Mouse (Mus musculus) embryonic facial prominence, embryonic 15.5 days (tissue): Measurements from ENCODE around the gene Cyb561a3. TPM values are rescaled to one million over a fixed set of nuclear protein-coding genes. Genes with fewer than 3 reads are reported as not detected.

Source experiments
- ATAC-seq: fragments of 200-750 bp; cut with Nextera tagmentation; 2 replicates; pipeline ENCODE4 v1.8.0; 2017; ENCODE audit warnings: low read depth, moderate TSS enrichment; ENCODE audit not compliant: insufficient number of reproducible peaks, low FRiP score, low TSS enrichment
- H3K27ac ChIP-seq: fragments of 300-500 bp; sonication (generic); replicated peaks from 2 replicates; pipeline ENCODE4 v1.5.1; 2015; ENCODE audit warnings: mild to moderate bottlenecking, inconsistent platforms
- H3K27me3 ChIP-seq: fragments of 300-500 bp; sonication (generic); 2 replicates; pipeline ENCODE4 v1.6.1; 2015; ENCODE audit warnings: inconsistent platforms
- H3K36me3 ChIP-seq: fragments of 300-500 bp; sonication (generic); 2 replicates; pipeline ENCODE4 v1.6.1; 2015; ENCODE audit warnings: mild to moderate bottlenecking, inconsistent platforms
- H3K4me1 ChIP-seq: fragments of 300-500 bp; sonication (generic); 2 replicates; pipeline ENCODE4 v1.6.1; 2015; ENCODE audit warnings: inconsistent platforms
- H3K4me2 ChIP-seq: fragments of 300-500 bp; sonication (generic); replicated peaks from 2 replicates; pipeline ENCODE4 v1.6.1; 2015; ENCODE audit warnings: mild to moderate bottlenecking, inconsistent platforms
- H3K4me3 ChIP-seq: fragments of 300-500 bp; sonication (generic); replicated peaks from 2 replicates; pipeline ENCODE4 v1.5.1; 2015; ENCODE audit warnings: mild to moderate bottlenecking, inconsistent platforms
- H3K9ac ChIP-seq: fragments of 300-500 bp; sonication (generic); 2 replicates; pipeline ENCODE4 v1.6.1; 2015; ENCODE audit warnings: inconsistent platforms
- H3K9me3 ChIP-seq: fragments of 300-500 bp; sonication (generic); replicated peaks from 2 replicates; pipeline ENCODE4 v1.6.1; 2016; ENCODE audit warnings: inconsistent platforms
- WGBS: fragments of 180-500 bp; shearing (Covaris S2); methylation state at CpG from one replicate; pipeline ENCODE4 v1.1.7; 2015; 5-methylcytosine and 5-hydroxymethylcytosine counted together
- polyA plus RNA-seq: library from polyadenylated mRNA; unstranded; fragments of >200 nt; fragmentation: Nextera tagmentation; extraction: Ambion mirVana; gene quantifications from 2 replicates; pipeline ENCODE4 v1.2.1, GENCODE M21; 2015

Gene Cyb561a3
- polyA plus RNA-seq, 1 experiment from 2014 or later: 24.5 TPM

DNA sequence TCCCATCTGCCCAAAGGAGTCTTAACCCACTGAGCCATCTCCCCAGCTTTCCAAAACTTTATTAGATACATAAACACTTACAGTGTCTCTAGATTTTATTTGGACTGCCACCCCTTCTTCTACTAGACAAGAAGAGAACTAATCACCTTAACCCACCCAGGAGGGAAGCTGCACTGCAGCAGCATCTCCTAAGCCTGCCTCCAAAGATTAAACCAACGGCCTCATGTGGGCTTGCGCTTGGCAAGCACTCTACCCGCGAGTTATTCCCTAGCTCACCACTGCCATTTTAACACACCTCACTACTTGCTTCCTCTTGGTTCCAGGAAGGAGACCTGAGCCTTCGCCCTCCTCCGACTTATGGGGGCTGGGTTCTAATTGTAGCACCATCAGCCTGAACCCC, 12.7 kb upstream of the Cyb561a3 start:
- no peak for ATAC-seq
- Histone ChIP-seq H3K4me3 (no peak overlapping the region), H3K36me3 (no peaks in the 10 kb centered on the region), H3K27me3 (no peaks in the 10 kb centered on the region), H3K4me2 (no peak overlapping the region), H3K27ac (no peak overlapping the region), H3K4me1 (no peaks in the 10 kb centered on the region), H3K9me3 (no peaks in the 10 kb centered on the region), H3K9ac (no peak overlapping the region)
- WGBS: 82% methylated on average over 6 of the region's 6 CpGs

DNA sequence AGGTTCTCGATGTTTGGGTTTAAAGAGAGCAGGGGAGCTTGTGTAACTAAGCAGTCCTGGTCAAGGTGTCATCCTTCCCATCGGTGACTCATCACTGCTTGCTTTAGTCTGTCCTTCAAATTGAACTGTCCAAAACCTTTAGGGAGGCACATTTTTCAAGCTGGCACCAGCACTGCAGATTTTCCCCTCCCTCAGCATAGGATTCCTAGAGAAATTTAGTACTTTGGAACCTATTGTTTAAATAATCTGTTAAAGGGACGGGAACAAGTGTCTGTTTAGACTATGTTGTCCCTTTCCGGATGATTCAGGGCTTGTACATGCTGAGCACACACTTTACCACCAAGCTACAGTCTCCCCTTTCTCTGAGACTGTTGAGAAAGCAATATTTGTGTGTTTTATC, 11.8 kb upstream of the Cyb561a3 start:
- ATAC-seq: no peak
- Histone ChIP-seq H3K27ac (no peak overlapping the region), H3K4me1 (no peaks in the 10 kb centered on the region), H3K4me2 (no peak overlapping the region), H3K9ac (no peak overlapping the region), H3K36me3 (peaks cover 3% of the 10 kb centered on the region; the same call in 1 of the 2 replicates), H3K9me3 (no peaks in the 10 kb centered on the region), H3K4me3 (no peak overlapping the region), H3K27me3 (no peaks in the 10 kb centered on the region)
- WGBS: 80% methylated on average over 4 of the region's 4 CpGs

DNA sequence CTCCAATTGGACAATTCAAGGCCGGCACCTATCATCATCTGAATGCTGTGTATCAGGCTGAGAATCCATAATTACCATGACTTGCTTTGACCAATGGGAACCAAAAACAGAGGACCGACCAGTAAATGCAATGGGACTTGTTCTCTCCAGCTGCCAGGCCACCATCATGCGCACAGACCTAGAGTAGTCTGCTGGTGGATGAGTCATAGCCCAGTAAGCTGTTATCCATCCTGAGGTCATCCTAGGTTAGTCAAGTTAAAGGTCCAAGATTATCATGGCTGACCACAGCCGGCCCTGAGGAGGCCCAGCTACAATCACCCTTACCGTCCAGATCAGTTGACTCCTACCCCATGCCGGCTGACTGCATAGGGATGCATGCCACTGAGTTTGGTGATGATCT, 7.3 kb upstream of the Cyb561a3 start:
- WGBS: 90% methylated on average over 6 of the region's 6 CpGs
- Histone ChIP-seq H3K4me2 (no peak overlapping the region), H3K27ac (no peak overlapping the region), H3K4me1 (no peaks in the 10 kb centered on the region), H3K9ac (no peak overlapping the region), H3K9me3 (no peaks in the 10 kb centered on the region), H3K4me3 (no peak overlapping the region), H3K36me3 (peaks cover 43% of the 10 kb centered on the region), H3K27me3 (no peaks in the 10 kb centered on the region)
- no peak for ATAC-seq

DNA sequence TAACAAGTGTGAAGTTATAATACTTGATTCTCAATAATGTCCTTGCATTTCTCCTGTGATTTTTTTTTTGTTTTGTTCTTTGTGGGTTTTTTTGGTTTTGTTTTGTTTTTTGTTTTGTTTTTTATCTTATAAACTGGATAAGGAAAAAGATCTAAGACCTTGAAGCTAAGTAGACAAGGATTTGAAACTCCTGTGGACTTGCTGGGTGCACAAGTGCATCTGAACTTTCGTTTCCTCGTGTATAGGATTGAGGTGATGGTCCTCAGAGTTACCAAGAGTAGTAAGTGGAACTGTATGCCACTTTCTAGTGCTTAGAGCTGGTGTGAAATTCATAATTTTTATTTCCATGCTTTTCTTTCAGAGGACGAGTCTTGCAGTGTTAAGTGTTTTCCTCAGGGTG, 3.1 kb downstream of the Cyb561a3 start:
- H3K4me2 ChIP-seq: no peak overlapping the region
- H3K9me3 ChIP-seq: no peaks in the 10 kb centered on the region
- no peak for ATAC-seq
- no peak overlapping the region for H3K4me3 ChIP-seq
- 79% methylated on average over 3 of the region's 3 CpGs for WGBS
- peaks cover 17% of the 10 kb centered on the region for H3K4me1 ChIP-seq
- H3K27me3 ChIP-seq: no peaks in the 10 kb centered on the region
- H3K36me3 ChIP-seq: 0 out of 2 replicates have a peak, but pooled peaks cover 4% of the 10 kb centered on the region
- no peak overlapping the region for H3K9ac ChIP-seq
- no peak overlapping the region for H3K27ac ChIP-seq

DNA sequence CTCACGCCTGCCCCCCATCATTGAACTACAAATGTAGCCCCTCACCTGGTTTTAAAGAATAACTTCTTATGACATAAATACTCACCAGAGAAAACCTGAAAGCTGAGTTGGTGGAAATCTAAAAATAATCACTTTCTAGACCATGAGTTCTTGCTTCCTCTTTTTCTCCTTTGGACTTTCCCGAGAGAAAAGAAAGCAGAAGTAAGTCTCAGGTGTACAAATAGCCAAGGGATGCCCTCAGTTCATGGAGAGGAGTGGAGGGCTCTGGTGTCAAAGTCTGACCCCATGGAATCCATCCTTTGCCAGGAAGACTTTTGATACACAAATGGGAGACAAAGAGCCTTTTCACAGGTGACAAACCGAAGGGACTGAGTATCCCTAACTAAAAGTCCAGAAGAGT, 3.8 kb downstream of the Cyb561a3 start:
- 76% methylated on average over 3 of the region's 3 CpGs for WGBS
- Histone ChIP-seq H3K27ac (no peak overlapping the region), H3K36me3 (0 out of 2 replicates have a peak, but pooled peaks cover 4% of the 10 kb centered on the region), H3K9ac (no peak overlapping the region), H3K4me2 (no peak overlapping the region), H3K4me1 (peaks cover 17% of the 10 kb centered on the region), H3K9me3 (no peaks in the 10 kb centered on the region), H3K27me3 (no peaks in the 10 kb centered on the region), H3K4me3 (no peak overlapping the region)
- no peak for ATAC-seq

DNA sequence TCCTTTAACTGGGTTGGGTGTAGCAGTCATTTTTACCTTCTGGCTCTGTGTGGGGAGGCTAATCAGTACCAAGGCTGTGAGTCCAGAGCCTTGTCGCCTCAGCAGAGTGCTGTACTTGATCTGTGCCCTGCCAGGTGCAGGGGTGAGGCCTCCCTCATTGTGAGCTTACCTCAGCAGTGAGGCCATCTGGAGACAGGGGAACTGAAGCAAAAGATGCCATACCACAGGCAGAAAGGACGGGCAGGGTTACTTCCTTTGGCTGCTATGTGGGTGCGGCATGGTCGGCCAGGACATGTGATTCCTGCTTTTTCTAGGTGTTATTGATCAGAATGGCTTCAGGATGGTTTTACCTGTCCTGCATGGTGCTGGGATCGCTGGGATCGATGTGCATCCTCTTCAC, 5.0 kb downstream of the Cyb561a3 start:
- 0 out of 2 replicates have a peak, but pooled peaks cover 4% of the 10 kb centered on the region for H3K36me3 ChIP-seq
- H3K4me3 ChIP-seq: no peak overlapping the region
- no peak overlapping the region for H3K4me2 ChIP-seq
- peaks cover 12% of the 10 kb centered on the region for H3K4me1 ChIP-seq
- WGBS: 85% methylated on average over 6 of the region's 6 CpGs
- ATAC-seq: no peak
- H3K9me3 ChIP-seq: no peaks in the 10 kb centered on the region
- H3K27me3 ChIP-seq: no peaks in the 10 kb centered on the region
- no peak overlapping the region for H3K27ac ChIP-seq
- H3K9ac ChIP-seq: no peak overlapping the region

DNA sequence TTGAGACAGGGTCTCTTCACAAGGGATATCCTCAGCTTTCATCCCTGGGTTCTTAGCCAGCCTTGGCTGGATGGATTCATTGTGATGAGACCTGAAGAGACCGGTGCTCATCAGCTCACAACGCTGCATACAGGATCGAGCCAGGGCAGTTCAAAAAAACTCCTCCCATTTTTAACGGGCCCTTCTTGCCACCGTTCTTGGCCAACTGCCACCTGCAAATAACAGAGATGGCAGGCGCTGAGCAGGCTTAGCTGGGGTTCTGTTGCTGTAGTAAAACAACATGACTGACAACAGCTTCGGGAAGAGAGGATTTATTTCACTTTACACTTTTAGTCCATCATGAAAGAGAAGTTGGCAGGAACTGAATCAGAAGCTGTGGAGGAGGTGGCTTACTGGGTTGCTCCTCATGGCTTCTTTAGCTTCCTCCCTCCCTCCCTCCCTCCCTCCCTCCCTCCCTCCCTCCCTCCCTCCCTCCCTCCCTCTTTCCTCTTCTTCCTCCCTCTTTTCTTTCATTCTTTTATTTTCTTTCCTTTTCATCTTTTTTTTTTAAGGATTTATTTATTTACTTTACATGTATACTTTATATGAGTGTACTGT, 6.7 kb downstream of the Cyb561a3 start:
- Histone ChIP-seq H3K4me1 (peaks cover 8% of the 10 kb centered on the region; the same call in 1 of the 2 replicates), H3K27ac (no peak overlapping the region), H3K36me3 (0 out of 2 replicates have a peak, but pooled peaks cover 4% of the 10 kb centered on the region), H3K4me2 (no peak overlapping the region), H3K4me3 (no peak overlapping the region), H3K27me3 (no peaks in the 10 kb centered on the region), H3K9ac (no peak overlapping the region), H3K9me3 (no peaks in the 10 kb centered on the region)
- ATAC-seq: no peak
- WGBS: 76% methylated on average over 7 of the region's 7 CpGs

DNA sequence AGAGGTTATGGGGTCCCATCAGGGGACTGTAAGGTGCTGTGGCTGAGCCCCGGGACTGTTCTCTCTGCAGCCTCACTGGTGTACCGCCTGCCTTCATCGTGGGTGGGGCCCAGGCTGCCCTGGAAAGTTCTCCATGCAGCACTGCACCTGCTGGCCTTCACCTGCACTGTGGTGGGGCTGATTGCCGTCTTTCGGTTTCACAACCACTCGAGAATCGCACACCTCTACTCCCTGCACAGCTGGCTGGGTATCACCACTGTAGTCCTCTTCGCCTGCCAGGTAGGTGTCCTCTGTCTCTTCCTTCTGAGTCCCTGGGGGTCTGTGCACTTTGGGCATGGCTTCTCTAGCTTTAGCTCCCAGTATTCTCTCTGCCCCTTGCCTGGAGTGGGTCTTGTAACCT, 8.1 kb downstream of the Cyb561a3 start:
- H3K9ac ChIP-seq: no peak overlapping the region
- H3K27me3 ChIP-seq: no peaks in the 10 kb centered on the region
- H3K27ac ChIP-seq: no peak overlapping the region
- no peak overlapping the region for H3K4me2 ChIP-seq
- peaks cover 18% of the 10 kb centered on the region for H3K4me1 ChIP-seq
- no peak for ATAC-seq
- no peaks in the 10 kb centered on the region for H3K9me3 ChIP-seq
- 0 out of 2 replicates have a peak, but pooled peaks cover 4% of the 10 kb centered on the region for H3K36me3 ChIP-seq
- 88% methylated on average over 8 of the region's 8 CpGs for WGBS
- H3K4me3 ChIP-seq: no peak overlapping the region

DNA sequence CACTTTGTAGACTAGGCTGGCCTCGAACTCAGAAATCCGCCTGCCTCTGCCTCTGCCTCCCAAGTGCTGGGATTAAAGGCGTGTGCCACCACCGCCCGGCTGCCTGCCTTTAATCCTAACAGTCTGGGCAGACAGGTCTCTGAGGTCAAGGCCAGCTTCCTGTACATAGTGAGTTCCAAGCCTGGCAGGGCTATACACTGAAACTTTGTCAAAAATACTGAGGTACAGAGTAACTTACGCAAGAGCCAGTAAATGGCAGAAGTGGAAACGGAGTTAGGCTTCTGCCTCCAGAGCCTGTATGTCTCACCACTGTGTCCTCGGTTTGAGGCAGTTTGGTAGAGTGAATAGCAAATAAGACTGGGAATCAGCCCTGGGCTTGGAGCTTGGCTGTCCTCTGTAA, 10.3 kb downstream of the Cyb561a3 start:
- ATAC-seq: no peak
- Histone ChIP-seq H3K4me1 (peaks cover 20% of the 10 kb centered on the region), H3K27me3 (no peaks in the 10 kb centered on the region), H3K36me3 (peaks cover 16% of the 10 kb centered on the region; the same call in 1 of the 2 replicates), H3K4me3 (no peak overlapping the region), H3K27ac (no peak overlapping the region), H3K9me3 (no peaks in the 10 kb centered on the region), H3K9ac (no peak overlapping the region), H3K4me2 (no peak overlapping the region)
- WGBS: 84% methylated on average over 8 of the region's 8 CpGs

DNA sequence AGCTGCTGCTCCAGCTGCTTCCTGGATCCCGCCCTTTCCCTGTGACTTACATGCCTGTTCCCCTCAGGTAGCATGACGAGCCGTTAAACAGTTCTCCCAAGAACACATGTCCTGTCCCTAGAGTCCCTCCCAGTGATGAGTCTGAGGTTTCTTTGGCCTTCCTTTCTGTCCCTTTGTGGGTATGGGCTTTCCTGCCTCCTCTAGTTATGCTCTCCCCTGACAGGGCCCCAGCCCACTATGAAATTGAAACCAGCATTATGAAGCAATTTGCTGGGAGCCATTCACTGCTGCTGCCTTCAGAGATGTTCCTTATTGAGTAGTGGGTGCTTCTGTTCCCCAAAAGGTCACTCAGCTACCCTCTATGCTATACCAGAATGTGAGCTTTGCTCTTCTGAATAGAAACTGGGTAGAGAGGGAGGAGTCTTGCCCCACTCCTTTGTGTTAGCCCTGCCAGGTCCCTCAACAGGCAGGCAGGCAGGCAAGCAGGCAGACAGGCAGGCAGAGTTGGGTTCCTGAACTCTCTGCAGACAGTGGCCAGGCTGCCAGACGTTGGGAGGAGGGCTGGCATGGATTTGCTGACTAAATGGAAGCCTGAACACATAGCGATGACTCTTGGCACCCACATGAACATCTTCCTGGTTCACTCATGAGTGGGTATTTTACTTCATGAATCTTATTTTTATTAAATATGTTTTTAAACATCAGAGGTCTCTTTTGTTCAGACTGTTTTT, 12.3 kb downstream of the Cyb561a3 start:
- Histone ChIP-seq H3K36me3 (peaks cover 27% of the 10 kb centered on the region; the same call in 1 of the 2 replicates), H3K4me3 (no peak overlapping the region), H3K9ac (no peak overlapping the region), H3K9me3 (no peaks in the 10 kb centered on the region), H3K4me2 (no peak overlapping the region), H3K27ac (peak overlapping the region; percentile 76), H3K4me1 (peaks cover 20% of the 10 kb centered on the region), H3K27me3 (no peaks in the 10 kb centered on the region)
- WGBS: 28% methylated on average over 5 of the region's 5 CpGs
- peak; percentile 78 for ATAC-seq

DNA sequence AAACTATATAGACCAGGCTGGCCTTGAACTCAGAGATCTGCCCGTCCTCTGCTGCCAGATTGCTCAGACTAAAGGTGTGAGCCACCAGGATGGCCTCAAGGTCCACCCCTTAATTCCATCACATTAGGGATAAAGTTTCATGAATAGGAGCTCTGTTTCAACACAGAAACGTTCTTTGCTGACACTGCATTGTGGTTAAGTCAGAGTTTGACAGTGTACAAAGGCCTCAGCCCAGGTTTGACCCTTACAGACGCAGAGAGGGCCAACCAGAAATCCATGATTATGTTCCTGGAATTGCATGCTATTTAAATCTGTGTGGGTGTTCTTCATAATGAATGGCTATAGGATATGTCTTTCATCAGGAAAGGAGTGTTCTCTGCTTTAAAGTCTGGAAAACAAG, 13.3 kb downstream of the Cyb561a3 start:
- Histone ChIP-seq H3K4me3 (no peak overlapping the region), H3K36me3 (peaks cover 32% of the 10 kb centered on the region; the same call in 1 of the 2 replicates), H3K27me3 (no peaks in the 10 kb centered on the region), H3K4me1 (peaks cover 20% of the 10 kb centered on the region), H3K4me2 (no peak overlapping the region), H3K27ac (no peak overlapping the region), H3K9me3 (no peaks in the 10 kb centered on the region), H3K9ac (no peak overlapping the region)
- WGBS: 49% methylated on average over 3 of the region's 3 CpGs
- peak; percentile 25; the same call in 1 of the 2 replicates for ATAC-seq
